Mouse (Mus musculus) forebrain, postnatal 0 days (tissue): ENCODE results near the gene E130208F15Rik. TPM values are rescaled to one million over a fixed set of nuclear protein-coding genes. Genes with fewer than 3 reads are reported as not detected.
A peak's percentile ranks its signal among the peaks of the same experiment; 100 is the strongest.

Source experiments
- ATAC-seq: fragments of 200-750 bp; cut with Nextera tagmentation; 2 replicates; pipeline ENCODE4 v1.8.0; 2017; ENCODE audit warnings: mild to moderate bottlenecking, moderate library complexity
- DNase-seq: peaks from one replicate; pipeline ENCODE4 v3.0.0-alpha.2; 2015
- H3K27ac ChIP-seq: fragments of 300-500 bp; sonication (generic); 2 replicates; pipeline ENCODE4 v1.5.1; 2014; ENCODE audit warnings: low read depth, mild to moderate bottlenecking, antibody characterized with exemption, low read length, moderate library complexity, mixed read lengths
- H3K27me3 ChIP-seq: fragments of 300-500 bp; sonication (generic); 2 replicates; pipeline ENCODE4 v1.6.1; 2014; ENCODE audit warnings: mild to moderate bottlenecking, low read length, mixed read lengths; ENCODE audit not compliant: insufficient read depth
- H3K36me3 ChIP-seq: fragments of 300-500 bp; sonication (generic); 2 replicates; pipeline ENCODE4 v1.6.1; 2014; ENCODE audit warnings: mild to moderate bottlenecking, moderate library complexity; ENCODE audit not compliant: insufficient read depth
- H3K4me1 ChIP-seq: fragments of 300-500 bp; sonication (generic); 2 replicates; pipeline ENCODE4 v1.6.1; 2014; ENCODE audit warnings: antibody characterized with exemption; ENCODE audit not compliant: insufficient read depth
- H3K4me2 ChIP-seq: fragments of 300-500 bp; sonication (generic); 2 replicates; pipeline ENCODE4 v1.6.1; 2014; ENCODE audit warnings: low read depth, mild to moderate bottlenecking, moderate library complexity
- H3K4me3 ChIP-seq: fragments of 300-500 bp; sonication (generic); 2 replicates; pipeline ENCODE4 v1.5.1; 2014; ENCODE audit warnings: low read depth, low read length, mixed read lengths
- H3K9ac ChIP-seq: fragments of 300-500 bp; sonication (generic); 2 replicates; pipeline ENCODE4 v1.6.1; 2014; ENCODE audit warnings: mild to moderate bottlenecking
- H3K9me3 ChIP-seq: fragments of 300-500 bp; sonication (generic); 2 replicates; pipeline ENCODE4 v1.6.1; 2016; ENCODE audit warnings: low read length
- CTCF ChIP-seq: sonication (generic); IDR thresholded peaks from 2 replicates; pipeline ENCODE4 v1.5.1; 2016; ENCODE audit warnings: antibody characterized with exemption, control low read depth, low read depth
- WGBS: fragments of 180-500 bp; shearing (Covaris S2); extraction: QIAGEN DNeasy Blood & Tissue Kit; methylation state at CpG from one replicate; pipeline ENCODE4 v1.1.7; 2014; 5-methylcytosine and 5-hydroxymethylcytosine counted together
- polyA plus RNA-seq: library from polyadenylated mRNA; unstranded; fragments of >200 nt; fragmentation: Nextera tagmentation; extraction: Ambion mirVana; gene quantifications from 2 replicates; pipeline ENCODE4 v1.2.1, GENCODE M21; 2015
- total RNA-seq: library from RNA; depleted of rRNA; stranded (reverse); fragments of >200 nt; gene quantifications from 2 replicates; pipeline ENCODE4 v1.2.3, GENCODE M21; 2014

Gene E130208F15Rik
- total and polyA plus RNA-seq, 2 experiments from 2014 or later, result 0.31 to 0.52 TPM

DNA sequence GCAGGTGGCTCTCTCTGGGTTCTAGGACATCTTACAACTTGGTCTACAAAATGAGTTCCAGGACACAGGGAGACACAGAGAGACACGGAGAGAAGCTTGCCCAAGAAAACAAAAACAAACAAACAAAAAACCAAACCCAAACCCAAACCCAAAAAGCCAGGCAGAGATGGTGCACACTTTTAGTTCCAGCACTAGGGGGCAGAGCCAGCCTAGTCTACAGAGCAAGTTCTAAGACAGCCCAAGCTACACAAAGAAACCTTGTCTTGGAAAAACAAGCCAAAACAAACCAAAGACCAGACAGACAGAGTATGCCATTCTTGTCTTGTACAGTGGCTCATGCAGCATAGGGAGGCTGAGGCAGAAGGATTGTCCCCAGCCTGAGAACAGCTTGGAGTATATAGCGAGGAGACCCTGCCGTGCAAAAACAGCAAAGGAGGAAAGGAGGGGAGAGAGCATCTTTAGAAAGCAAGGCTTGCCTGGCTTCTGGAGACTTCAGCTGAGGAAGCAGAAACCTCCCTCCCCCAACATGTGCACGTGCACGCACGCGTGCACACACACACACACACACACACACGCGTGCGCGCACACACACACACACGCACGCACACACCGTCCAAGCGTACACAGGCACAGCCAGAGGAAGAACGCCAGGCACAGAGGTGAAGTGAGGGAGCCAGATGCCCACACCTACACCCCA, 15.3 kb upstream of the E130208F15Rik start:
- DNase-seq, result no peak
- Histone ChIP-seq H3K4me2 (no peak overlapping the region), H3K27ac (peak overlapping the region; percentile 57; the same call in 1 of the 2 replicates), H3K27me3 (no peaks in the 10 kb centered on the region), H3K9me3 (no peaks in the 10 kb centered on the region), H3K4me1 (0 out of 2 replicates have a peak, but pooled peaks cover 9% of the 10 kb centered on the region), H3K9ac (no peak overlapping the region), H3K36me3 (peaks cover 52% of the 10 kb centered on the region), H3K4me3 (no peak overlapping the region)
- peak; percentile 51 for TF ChIP-seq CTCF
- ATAC-seq, result no peak
- 91% methylated on average over 16 of the region's 16 CpGs for WGBS

DNA sequence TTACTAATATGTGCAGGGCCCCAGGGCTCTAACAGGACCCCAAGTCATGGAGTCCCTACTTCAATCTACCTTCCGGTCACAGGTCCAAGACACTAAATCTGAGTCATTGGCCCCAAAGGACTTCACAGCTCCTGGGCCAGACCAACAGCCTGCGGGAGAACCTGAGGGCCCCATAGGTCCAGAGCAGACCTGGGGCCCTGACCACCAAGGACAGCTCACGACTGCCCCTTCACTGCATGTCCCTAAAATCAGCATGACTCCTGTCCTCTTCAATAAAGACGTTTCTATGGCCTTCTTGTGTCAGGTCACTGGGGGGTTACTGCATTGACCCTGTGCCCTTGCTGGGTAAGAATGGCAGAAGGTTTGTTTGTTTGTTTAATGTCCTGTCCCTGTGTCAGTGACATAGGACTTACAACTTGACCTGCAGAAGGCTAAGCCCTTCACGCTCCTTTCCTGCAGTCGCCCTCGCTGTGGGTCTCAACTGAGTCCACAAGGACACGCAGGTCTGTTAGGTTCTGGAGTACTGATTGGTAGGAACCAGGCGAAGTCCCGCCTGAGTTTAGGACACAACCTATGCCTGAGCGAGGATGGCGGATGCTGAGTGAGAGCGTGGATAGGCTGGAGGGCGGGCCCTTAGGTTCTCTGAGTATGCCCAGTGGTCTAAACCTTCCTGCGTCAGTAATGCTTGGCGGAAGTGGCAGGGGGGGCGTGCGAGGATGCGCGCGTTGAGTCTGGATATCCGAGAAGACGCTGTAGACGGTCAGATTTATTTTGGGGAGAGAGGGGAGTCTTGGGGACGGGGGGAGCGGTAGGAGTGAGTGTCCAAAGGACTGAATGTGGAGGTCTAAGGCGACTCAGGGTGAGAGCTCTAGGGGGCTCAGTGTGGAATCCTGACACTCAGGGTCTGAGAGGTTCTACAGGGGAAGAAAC, 13.2 kb upstream of the E130208F15Rik start, which contains the start of gene Alkbh6:
Alkbh6 (plus strand) TSS at position 642 of the 930 bp plus-strand sequence.
- H3K27ac ChIP-seq, result peak within 1 kb of the TSS; percentile 74
- 4% methylated on average over 27 of the region's 27 CpGs for WGBS
- peak; percentile 100 for ATAC-seq
- peak; percentile 20; the same call in 1 of the 2 replicates for TF ChIP-seq CTCF
- H3K4me1 ChIP-seq, result 0 out of 2 replicates have a peak, but pooled peaks cover 9% of the 10 kb centered on the region
- H3K27me3 ChIP-seq, result no peaks in the 10 kb centered on the region
- peak within 1 kb of the TSS; percentile 66 for H3K4me3 ChIP-seq
- H3K36me3 ChIP-seq, result peaks cover 31% of the 10 kb centered on the region
- peak within 1 kb of the TSS; percentile 52 for H3K9ac ChIP-seq
- H3K9me3 ChIP-seq, result no peaks in the 10 kb centered on the region
- peak; percentile 97 for DNase-seq
- H3K4me2 ChIP-seq, result peak within 1 kb of the TSS; percentile 87

DNA sequence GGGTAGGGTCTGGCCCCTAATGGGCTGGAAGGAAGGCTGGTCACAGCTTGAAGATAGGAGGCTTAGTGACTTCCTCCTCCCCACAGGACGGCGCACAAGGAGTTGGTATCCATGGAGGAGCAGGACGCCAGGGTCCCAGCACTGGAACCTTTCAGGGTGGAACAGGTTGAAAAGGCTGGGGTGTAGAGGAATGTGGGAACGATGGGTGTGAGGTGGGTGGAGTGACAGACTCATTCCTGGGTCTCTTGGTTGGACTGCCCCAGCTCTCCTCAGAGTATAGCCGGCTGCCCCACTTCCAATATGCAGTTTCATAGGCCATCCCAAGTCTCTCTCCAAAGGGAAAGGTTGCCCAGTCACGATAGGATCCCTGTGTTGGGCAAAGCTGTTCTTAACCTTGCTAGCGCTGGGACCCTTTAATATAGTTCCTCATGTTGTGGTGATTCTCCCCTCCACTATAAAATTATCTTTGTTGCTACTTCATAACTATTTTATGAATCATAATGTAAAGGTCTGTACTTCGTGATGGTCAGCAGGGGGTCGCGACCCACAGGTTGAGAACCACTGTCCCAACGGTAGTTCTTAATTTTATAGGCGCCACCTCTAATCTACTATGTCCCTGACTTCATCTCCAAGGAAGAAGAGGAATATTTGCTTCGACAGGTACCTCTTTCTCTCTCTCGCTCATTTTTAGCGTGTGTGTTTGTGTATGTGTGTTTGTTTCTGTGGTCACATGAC, 12.0 kb upstream of the E130208F15Rik start:
- ATAC-seq (no peak), DNase-seq (no peak)
- TF ChIP-seq CTCF, result no peak
- Histone ChIP-seq H3K4me3 (peak overlapping the region; percentile 66), H3K36me3 (peaks cover 27% of the 10 kb centered on the region), H3K9ac (peak overlapping the region; percentile 52), H3K27me3 (no peaks in the 10 kb centered on the region), H3K4me1 (0 out of 2 replicates have a peak, but pooled peaks cover 9% of the 10 kb centered on the region), H3K9me3 (no peaks in the 10 kb centered on the region), H3K27ac (no peak overlapping the region), H3K4me2 (peak overlapping the region; percentile 87)
- WGBS, result 71% methylated on average over 15 of the region's 15 CpGs

DNA sequence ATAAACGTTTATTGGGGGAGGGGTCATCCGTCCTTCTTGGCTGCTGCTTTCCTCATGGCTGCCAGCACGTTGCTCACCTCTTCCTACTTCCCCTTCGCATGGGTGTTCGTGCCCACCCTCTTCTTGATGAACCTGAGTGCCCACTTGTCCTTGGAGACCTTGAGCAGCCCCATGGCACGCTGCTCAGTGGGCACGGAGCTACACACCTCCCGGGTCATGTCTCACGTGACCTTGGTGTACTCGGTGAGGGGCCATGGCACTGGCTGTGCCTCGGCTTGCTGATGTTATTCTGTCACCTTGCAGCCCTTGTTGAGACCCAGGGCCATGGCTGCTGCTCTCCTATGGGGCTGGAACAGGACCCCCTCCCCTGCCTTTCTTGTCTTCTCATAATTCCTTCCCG, 11.4 kb upstream of the E130208F15Rik start:
- Histone ChIP-seq H3K27ac (no peak overlapping the region), H3K4me3 (no peak overlapping the region), H3K36me3 (peaks cover 26% of the 10 kb centered on the region), H3K9ac (no peak overlapping the region), H3K9me3 (no peaks in the 10 kb centered on the region), H3K4me1 (0 out of 2 replicates have a peak, but pooled peaks cover 9% of the 10 kb centered on the region), H3K4me2 (no peak overlapping the region), H3K27me3 (no peaks in the 10 kb centered on the region)
- WGBS, result 91% methylated on average over 12 of the region's 12 CpGs
- ATAC-seq (no peak), DNase-seq (no peak)
- no peak for TF ChIP-seq CTCF

DNA sequence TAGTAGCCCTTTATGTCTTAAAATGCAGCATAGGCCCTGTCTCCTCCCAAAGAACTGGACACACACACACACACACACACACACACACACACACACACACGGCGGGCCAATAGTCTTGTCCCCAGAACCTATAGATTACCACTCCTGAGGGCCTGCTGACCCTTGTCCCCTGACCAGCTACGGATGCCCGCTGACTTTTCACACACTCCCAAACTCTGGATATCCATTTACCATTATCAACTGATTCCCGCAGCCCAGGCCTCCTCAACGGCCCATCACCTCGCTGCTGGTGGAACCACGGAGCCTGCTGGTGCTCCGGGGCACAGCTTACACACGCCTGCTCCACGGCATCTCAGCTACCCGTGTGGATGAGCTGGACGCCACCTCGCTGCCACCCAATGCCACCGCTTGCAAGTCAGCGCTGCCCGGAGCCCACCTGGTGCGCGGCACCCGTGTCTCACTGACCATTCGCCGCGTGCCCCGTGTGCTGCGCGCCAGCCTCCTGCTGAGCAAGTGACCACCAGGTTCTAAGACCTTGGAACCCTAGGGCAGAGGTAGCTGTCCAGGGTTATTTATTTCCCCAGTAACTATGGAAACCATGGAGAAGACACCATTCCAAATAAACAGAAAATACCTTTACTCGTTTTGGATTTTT, 7.7 kb upstream of the E130208F15Rik start:
- H3K36me3 ChIP-seq, result 0 out of 2 replicates have a peak, but pooled peaks cover 2% of the 10 kb centered on the region
- no peak overlapping the region for H3K4me3 ChIP-seq
- 0 out of 2 replicates have a peak, but pooled peaks cover 5% of the 10 kb centered on the region for H3K4me1 ChIP-seq
- no peak overlapping the region for H3K4me2 ChIP-seq
- TF ChIP-seq CTCF, result no peak
- DNase-seq, result no peak
- WGBS, result 53% methylated on average over 27 of the region's 27 CpGs
- H3K9ac ChIP-seq, result no peak overlapping the region
- H3K9me3 ChIP-seq, result no peaks in the 10 kb centered on the region
- H3K27ac ChIP-seq, result no peak overlapping the region
- H3K27me3 ChIP-seq, result no peaks in the 10 kb centered on the region
- ATAC-seq, result no peak

DNA sequence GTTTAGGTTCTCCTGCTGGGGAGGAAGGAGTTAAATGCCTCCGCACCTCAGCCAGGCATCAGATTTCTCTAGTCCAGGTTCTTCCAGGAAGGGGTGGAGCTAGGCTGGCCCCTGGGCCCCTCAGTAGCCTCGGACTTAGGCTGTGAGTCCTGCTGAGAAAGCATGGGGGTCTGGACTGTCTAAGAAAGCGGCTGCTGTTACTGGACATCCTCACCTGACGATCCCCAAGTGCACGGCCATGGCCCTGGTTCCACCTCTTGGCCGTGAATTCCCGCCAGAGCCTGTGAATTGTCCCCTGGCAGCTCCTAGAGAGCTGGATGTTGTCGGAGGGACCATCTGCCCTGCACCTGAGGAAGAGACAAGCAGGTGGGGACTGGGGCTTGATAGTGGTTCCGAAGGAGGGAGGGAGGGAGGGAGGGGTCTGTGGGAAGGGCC, 6.8 kb upstream of the E130208F15Rik start, which contains the start of gene Syne4:
Syne4 (plus strand) TSS at position 87 of the 435 bp plus-strand sequence.
- WGBS, result 6% methylated on average over 9 of the region's 9 CpGs
- no peak within 1 kb of the TSS for H3K9ac ChIP-seq
- no peak within 1 kb of the TSS for H3K4me2 ChIP-seq
- H3K27me3 ChIP-seq, result no peaks in the 10 kb centered on the region
- no peak for TF ChIP-seq CTCF
- no peak within 1 kb of the TSS for H3K4me3 ChIP-seq
- H3K36me3 ChIP-seq, result 0 out of 2 replicates have a peak, but pooled peaks cover 2% of the 10 kb centered on the region
- H3K4me1 ChIP-seq, result 0 out of 2 replicates have a peak, but pooled peaks cover 4% of the 10 kb centered on the region
- no peak for DNase-seq
- ATAC-seq, result no peak
- H3K27ac ChIP-seq, result no peak within 1 kb of the TSS
- H3K9me3 ChIP-seq, result no peaks in the 10 kb centered on the region
